Mouse (Mus musculus): ENCODE data around the gene Nrxn2.

- no peak for TF ChIP-seq TBP (conservative IDR thresholded peaks at IDR 0.05; ENCODE audit: low read depth, low read length)
- TF ChIP-seq CTCF (conservative IDR thresholded peaks at IDR 0.05 in 1 of 2, IDR thresholded peaks at IDR 0.05 in 1 of 2; ENCODE audit: low read depth in 2 of 2, low read length in 2 of 2), result no peak
- TF ChIP-seq SMC3 (IDR thresholded peaks at IDR 0.05; ENCODE audit: low read depth, low read length), result no peak
- no peak for TF ChIP-seq RAD21 (IDR thresholded peaks at IDR 0.05; ENCODE audit: low read depth, low read length)
- TF ChIP-seq ZMIZ1 (IDR thresholded peaks at IDR 0.05; ENCODE audit: low read depth, low read length), result no peak
- TF ChIP-seq EP300 (IDR thresholded peaks at IDR 0.05; ENCODE audit: low read length), result no peak
- no peak for TF ChIP-seq ZC3H11A (IDR thresholded peaks at IDR 0.05; ENCODE audit: low read depth, low read length)
- TF ChIP-seq CHD2 (IDR thresholded peaks at IDR 0.05; ENCODE audit: low read length), result no peak
- no peak for TF ChIP-seq MAX (IDR thresholded peaks at IDR 0.05; ENCODE audit: low read length)
- TF ChIP-seq ZNF384 (IDR thresholded peaks at IDR 0.05; ENCODE audit: low read depth, low read length), result no peak
Measured at GRCm38 (mm10) chr19:6407816-6408510, 10.6 kb upstream of the Nrxn2 start.

Data from CH12.LX (cell line).